Mouse (Mus musculus): ENCODE measurements around the gene Tnnt1.

The Tnnt1 gene

DNA sequence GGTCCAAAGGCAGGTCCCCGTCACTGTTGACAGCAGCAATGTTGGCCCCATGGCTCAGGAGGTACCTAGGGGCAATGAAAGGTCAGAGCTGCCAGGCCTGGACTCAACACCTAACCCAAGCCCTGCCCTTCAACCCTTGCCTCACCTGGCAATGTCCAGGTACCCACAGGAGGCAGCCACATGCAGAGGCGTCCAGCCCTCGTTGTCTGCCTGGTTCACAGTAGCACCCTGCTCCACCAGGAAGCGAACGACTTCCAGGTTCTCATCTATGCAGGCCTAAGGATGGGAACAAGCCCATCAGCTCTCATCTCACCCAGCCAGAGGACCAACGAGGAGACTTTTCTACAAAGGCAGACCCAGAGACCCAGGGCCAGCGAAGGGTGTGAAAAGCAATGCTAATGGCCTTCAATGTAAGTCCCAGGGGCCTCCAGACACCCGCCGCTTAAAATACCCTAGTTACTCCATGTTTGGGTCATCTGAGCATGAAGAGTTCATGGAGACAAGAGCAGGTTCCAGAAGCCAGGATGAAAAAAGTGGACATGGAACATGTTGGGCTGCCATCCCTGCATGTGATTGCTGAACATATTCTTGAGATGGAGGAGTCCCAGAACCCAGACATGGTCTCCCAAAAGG, 18.8 kb downstream of the Tnnt1 start:
- no peak for DNase-seq (ENCODE audit: low spot score)

DNA sequence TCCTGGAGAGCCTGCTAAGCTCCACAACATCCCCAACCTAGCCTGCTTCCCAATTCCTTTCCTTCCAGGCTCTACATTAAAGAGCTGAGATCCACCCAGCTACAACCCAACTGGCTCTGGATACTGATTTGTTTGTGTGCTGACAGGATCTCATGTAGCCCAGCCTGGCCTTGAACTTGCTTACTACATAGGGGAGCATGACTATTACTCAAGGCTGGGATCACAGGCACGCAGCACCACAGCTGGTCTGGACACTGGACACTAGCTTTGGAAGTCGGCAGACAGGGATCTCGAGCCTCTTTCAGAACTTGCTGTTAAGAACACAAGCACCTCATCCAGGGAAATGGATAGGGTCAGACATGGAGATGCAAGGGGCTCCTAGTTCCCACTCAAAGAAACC, 19.7 kb downstream of the Tnnt1 start:
- no peak for DNase-seq (ENCODE audit: low spot score)

DNA sequence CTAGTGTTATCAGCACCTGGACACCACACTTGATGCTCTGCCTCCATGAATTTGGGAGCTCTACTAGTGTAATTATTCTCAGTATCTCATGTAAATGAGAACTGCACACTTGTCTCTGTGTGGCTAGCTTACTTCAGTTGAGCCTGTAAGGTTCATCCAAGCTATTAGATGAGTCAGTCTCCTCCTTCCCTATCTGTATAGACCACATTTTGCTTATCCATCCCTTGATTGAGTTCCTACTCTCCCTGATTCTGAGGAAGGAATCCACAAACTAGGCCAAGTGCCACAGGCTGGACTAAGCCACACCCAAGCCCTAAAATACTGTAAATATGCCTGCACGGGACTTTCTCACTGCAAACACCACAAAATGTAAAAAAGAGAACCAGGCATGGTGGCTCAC, 22.2 kb downstream of the Tnnt1 start:
- no peak for DNase-seq (ENCODE audit: low spot score)

DNA sequence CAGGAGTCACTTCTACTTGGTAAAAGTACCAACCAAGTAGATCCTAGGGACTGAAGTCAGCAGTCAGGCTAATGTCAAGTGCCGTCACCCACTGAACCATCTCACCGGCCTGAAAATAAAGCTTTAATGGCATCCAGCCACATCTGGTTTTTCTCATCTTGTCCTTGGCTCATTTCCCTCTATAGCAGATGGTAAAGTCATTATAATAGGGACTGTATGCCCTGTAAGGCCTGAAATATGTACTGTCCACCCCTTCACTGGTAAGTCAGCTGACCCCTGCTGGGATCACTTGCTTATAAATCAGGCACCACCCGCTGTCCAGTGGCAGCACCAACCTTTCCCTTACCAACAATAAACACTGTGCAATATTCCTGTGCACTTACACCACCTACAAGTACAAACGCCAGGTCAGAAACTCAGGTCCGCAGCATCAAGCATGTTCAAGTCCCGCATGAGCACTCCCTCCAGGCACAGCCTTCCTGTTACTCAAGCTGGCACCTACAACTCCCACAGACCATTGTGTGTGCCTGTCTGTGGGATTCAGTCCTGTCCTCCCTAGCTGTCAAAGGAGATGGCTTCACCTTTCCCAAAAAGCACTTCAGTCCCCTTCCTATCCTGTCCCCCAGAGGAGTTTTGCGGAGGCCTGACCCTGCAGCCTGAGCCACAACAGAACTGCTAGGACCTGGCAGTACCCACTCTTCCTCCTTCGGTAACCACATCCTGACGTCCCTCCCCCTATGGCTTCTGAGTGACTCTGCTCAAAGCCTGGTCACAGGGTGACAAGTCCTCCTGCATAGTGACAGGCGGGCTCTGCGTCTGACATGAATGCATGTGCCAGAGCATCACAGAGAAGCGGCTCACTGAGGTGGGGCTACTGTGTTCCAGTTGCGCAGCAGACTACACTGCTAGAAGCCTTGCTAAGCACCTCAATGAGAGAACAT, 23.6 kb downstream of the Tnnt1 start:
- no peak for DNase-seq (ENCODE audit: low spot score)

DNA sequence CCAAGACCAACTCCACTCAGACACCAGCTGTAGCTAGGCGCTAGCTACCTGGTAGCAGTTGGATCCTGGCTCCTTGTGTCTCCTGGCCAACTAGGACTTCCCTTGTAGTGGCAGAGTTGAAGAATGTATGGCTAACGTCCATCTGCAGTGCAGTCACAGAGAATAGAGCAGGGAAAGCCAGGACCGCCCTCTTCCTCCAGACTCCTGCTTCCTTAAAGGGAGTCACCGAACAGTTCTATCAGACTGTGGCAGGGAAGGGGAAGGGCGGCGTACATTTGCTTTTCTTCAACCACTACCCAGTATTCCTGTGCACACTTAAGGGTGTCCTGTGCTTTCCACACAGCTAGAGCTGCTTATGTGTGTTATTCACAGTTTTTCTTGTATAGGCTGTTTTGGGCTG, 24.9 kb downstream of the Tnnt1 start:
- peak; percentile 18 for DNase-seq (ENCODE audit: low spot score)

DNA sequence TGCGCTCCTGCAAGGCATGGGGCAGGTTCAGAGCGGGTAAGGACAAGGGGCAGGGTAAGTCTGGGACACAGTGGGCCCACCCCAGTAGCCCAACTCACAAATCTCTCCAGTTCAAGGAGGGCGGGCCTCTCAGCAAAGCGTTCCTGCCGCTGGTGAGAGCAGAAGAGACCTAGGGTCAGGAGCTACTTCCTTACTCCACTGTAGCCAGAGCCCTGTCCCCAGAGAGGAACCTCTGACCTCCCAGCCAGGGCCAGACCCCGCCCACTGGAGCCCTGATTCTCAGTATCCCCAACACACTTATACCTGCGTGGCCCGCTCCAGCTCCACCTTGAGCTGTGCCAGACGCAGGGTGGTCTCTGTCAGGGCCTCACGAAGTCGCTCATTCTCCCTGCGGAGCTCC, 33.9 kb downstream of the Tnnt1 start:
- DNase-seq (ENCODE audit: low spot score): no peak

DNA sequence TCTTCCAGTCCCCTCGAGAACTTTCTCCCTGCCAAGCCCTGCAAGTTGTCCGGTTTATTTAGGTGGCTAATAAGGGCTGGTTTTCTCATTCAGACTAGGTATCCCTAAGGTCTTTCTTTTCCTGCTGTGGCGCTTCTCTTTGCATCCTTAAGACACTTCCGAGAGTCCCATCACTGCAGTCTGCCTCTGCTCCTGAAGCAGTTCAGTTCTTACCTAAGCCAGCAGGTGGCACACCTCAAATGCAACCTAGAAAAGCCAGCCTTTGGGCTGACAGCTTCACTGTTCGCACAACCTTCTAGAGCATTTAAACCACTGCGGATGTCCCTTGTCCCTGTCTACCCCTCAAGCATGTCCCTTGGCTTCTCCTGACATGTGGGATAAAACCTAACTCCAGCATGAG, 36.5 kb downstream of the Tnnt1 start:
- peak; percentile 27 for DNase-seq (ENCODE audit: low spot score)

DNA sequence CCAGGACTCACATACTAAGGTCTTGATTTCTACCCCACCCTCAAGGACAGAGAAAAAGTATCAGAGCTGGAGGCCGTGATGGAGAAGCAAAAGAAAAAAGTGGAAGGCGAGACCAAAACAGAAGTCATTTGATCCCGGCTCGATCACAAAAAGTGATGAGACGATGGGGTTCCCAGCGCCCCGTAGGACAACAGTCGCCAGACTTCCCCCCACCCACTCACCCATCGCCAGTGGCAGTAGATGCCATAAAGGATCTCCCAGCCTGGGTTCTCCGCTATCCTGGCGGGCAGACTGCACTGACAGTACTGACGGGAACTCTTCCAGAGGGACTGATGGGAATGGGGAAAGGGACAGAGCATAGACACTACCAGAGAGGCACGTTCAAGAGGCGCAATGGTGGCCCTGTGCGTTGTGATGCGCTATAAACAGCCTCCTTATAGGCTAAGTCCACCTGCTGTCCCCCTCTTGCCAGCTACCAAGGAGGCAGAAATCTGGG, 37.3 kb downstream of the Tnnt1 start:
- no peak for DNase-seq (ENCODE audit: low spot score)

DNA sequence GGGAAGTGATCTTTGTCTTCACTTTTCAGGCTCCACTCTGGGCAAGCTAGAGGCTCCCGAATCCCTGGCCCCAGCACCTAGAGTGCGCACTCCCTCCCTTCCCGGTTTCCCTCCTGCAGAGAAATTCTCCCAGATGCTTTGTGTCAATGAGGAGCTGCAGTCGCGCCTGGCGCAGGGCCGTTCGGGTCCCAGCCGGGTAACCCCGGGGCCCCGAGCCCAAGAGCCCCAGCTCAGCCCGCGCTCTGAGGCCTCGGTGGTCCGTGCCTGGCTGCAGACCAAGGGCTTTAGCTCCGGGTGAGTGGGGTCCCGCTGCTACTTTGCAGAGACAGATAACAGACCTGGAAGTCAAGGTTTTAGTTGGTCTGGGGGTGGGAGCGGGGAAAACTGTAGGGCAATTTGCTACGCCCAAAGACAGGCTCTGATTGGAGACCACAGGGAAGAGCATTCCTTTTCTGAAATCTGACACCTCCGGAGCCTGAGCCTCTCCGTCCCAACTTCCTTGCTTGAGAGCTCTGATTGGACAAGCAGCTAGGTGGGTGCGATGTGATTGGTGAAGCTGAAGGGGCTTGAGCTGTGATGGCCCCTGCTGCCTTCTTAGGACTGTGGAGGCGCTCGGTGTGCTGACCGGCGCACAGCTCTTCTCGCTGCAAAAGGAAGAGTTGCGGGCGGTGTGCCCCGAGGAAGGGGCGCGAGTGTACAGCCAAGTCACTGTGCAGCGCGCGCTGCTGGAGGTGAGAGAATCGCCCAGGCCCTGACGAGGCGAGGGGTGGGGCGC, 38.0 kb downstream of the Tnnt1 start:
- DNase-seq (ENCODE audit: low spot score): peak; percentile 79

DNA sequence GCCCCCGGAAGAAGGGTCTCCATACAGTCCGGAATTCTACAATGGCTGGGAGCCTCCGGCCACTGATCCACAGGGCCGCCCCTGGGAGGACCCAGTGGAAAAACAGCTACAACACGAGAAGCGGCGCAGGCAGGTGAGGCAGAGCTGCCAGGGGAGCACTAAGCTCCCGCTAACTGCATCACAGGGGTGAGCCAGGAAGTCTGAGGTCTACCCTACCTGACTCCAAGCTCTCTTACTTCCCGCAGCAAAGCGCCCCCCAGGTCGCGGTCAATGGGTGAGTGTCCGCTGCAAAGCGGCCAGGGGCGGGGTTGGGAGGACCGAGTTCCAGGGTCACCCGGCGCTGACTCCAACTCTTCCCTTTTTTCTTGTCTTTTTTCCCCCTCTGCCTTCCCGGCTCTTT, 42.2 kb downstream of the Tnnt1 start:
- no peak for DNase-seq (ENCODE audit: low spot score)

DNA sequence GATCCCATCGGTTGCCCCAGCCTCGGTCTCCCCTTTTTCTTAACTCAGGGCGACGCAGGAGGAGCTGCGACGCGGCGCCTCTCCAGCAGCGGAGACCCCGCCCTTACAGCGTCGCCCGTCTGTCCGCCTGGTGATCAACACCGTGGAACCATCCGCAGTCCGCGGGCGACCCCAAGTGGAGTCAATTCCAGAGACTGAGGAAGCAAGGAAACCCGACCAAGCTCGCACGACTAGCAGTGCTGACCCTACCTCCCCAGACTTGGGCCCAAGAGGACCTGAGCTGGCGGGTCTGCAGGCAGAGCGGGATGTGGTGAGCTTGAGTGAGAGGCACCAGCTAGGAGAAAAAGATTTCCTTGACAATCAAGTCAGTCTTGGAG, 45.0 kb downstream of the Tnnt1 start:
- DNase-seq (ENCODE audit: low spot score): peak; percentile 90

DNA sequence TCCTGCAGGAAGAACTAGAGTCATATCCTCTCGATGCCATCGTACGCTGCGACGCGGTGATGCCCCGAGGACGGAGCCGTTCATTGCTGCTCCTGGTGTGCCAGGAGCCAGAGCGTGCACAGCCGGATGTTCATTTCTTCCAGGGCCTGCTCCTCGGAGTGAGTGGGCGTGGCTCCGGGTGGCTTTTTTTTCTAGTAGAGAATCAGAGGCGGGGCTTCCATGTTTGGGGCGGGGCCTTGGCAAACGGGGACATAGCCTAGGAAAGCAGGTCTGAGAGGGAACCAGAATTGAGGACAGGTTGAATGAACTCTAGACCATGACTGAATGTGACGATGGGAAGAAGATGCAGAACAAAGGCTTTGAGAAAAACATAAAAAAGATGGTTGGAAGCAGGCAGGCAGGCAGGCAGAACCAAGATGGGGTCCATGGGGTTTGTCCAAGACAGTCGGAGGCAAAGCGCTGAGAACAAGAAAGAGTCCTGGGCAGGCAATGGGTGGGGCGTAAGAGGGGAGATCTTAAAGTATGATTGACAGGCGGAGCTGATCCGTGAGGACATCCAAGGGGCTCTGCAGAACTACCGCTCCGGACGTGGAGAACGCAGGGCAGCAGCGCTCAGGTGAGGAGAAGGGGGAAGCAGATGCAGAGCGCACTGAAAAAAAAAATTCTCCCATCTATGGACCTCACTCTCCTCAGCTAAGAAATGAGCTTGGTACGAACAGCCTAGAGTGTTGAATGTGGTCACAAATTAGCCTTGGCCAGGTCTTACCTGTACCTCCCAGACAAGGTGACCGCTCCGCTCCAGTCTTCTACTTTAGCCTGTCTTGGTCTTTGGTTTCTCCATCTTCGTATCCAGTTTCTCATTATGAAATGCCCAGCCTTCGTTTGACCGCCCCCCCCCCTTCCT, 45.7 kb downstream of the Tnnt1 start:
- peak; percentile 83 for DNase-seq (ENCODE audit: low spot score)

DNA sequence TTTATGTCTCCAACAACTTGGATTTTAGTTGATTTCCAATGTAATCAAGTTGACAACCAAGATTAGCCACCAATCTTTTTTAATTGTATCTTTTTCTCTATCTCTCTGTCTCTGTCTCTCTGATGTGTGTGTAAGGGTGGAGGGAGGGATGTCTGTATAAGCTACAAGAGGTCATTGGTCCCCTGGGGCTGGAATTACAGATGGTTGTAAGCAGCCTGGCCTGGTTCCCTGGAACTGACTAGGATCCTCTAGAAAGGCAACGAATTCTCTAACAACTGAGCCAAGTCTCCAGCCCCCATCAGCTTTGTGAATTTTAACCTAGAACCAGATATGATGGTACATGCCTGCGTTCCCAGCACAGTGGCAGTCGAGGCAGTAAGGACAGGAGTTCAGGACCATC, 48.4 kb downstream of the Tnnt1 start:
- no peak for DNase-seq (ENCODE audit: low spot score)

DNA sequence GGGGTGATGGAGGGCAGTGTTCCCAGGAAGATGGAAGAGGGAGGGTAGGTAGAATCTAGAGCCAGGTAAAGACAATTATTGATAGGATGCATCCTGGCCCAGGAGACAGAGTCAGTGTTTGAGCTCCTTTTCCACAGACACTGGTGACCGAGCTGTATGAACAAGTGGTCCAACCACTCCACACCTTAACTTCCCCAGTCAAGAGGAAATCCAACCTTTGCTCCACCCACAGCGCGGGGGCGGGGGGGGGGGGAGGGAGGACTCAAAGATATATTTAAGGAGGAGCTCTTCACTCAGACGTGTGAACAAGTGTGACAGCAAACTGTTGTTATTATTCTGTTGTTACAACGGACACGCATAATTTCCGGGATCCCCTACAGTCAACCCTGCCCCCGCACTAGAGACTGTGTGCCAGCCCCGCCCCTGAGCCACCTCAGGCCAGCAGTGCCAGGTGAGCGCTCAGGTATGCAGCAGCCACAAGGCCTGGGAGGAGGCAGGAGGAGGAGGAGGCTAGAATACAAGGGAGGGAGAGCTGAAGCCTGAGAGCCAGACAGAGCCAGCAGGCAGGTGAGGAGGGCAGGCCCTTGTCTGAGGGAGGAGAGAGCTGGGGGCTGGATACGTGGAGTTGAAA, 51.9 kb downstream of the Tnnt1 start:
- peak; percentile 84 for DNase-seq (ENCODE audit: low spot score)

DNA sequence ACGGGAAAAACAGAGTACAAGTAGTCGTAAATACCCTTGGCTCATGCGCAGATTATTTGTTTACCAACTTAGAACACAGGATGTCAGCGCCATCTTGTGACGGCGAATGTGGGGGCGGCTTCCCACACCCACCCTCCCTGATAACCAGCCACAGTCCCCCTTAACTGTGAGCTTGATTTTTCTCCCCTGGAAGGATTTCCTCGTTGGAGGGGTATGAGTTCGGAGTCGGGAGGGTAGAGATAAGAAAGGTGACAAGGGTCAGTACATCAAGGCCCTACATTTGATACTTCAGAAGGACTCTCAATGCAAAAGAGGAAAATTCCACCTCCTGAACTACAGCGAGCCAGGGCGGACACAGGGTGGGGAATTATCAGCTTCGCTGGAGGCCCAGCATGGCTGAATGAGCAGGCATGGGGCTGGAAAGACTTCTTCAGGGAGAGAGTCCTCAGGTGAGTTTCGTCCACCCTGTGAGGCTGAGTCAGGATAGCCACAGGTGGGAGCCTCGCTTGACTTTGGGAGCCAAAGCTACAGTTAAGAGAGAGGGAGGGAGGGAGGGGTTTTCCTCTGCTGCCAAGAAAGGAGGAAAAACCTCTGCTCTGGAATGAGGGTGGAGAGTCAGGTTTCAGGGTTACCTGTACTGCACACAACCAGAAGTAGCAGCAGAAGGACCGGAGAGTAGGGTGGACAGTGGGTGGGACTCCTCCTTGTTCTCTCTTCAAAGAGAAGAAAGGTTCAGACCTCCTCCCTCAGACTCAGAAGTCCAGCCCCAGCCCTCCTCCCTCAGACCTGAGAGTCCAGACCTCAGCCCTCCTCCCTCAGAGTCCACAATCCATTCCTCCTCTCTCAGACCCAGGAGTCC, 55.4 kb downstream of the Tnnt1 start, which contains the start of gene Eps8l1:
TSS of gene Eps8l1 (plus strand) at position 99 of the 859 bp plus-strand sequence.
- DNase-seq (ENCODE audit: low spot score): no peak
